Mouse (Mus musculus): ENCODE measurements at regions not wholly inside any gene's neighbourhood (a gene's known extent, or its start where the extent isn't known, plus 50 kb on each side); places are given as distances from the start of the nearest gene placed in this dataset.

GRCm38 (mm10) chr1:63934570-63935280 lies 165.7 kb upstream of the 4933402D24Rik start:
- H3K9ac ChIP-seq (ENCODE audit: control insufficient read depth, low read depth, low read length, poor library complexity, severe bottlenecking), result no peak overlapping the region
- no peaks in the 10 kb centered on the region for H3K36me3 ChIP-seq (ENCODE audit: control insufficient read depth in 1 of 2, insufficient read depth in 2 of 2, low read length in 2 of 2)
- H3K27ac ChIP-seq (ENCODE audit: control insufficient read depth, low read depth, low read length), result no peak overlapping the region
- no peaks in the 10 kb centered on the region for H3K27me3 ChIP-seq (ENCODE audit: control insufficient read depth in 1 of 2, insufficient read depth in 2 of 2, low read length in 2 of 2)
- no peaks in the 10 kb centered on the region for H3K4me1 ChIP-seq (ENCODE audit: control insufficient read depth in 1 of 2, insufficient read depth in 2 of 2, low read length in 2 of 2)
- no peaks in the 10 kb centered on the region for H3K9me3 ChIP-seq (replicated peaks; ENCODE audit: insufficient read depth, low read length)
- H3K79me2 ChIP-seq (ENCODE audit: control insufficient read depth, insufficient read depth, low read length, poor library complexity), result no peaks in the 10 kb centered on the region
- no peak for TF ChIP-seq POLR2AphosphoS5 (IDR thresholded peaks at IDR 0.05; ENCODE audit: borderline replicate concordance, low read depth, low read length)
- no peak for TF ChIP-seq POLR2AphosphoS2 (IDR thresholded peaks at IDR 0.05; ENCODE audit: low read length)
- TF ChIP-seq ZMIZ1 (IDR thresholded peaks at IDR 0.05; ENCODE audit: low read depth, low read length), result no peak
- TF ChIP-seq CTCF (IDR thresholded peaks at IDR 0.05 in 2 of 3, conservative IDR thresholded peaks at IDR 0.05 in 1 of 3; ENCODE audit: control insufficient read depth in 1 of 3, insufficient read depth in 1 of 3, low read depth in 2 of 3, low read length in 3 of 3, poor library complexity in 1 of 3, severe bottlenecking in 1 of 3), result no peak
- no peak for TF ChIP-seq ELF1 (IDR thresholded peaks at IDR 0.05; ENCODE audit: low read depth, low read length)
- no peak for TF ChIP-seq SMC3 (IDR thresholded peaks at IDR 0.05; ENCODE audit: low read depth, low read length)
- no peak for TF ChIP-seq E2F4 (IDR thresholded peaks at IDR 0.05; ENCODE audit: borderline replicate concordance, low read depth, low read length)
- TF ChIP-seq RAD21 (IDR thresholded peaks at IDR 0.05; ENCODE audit: low read depth, low read length), result no peak
- no peak for TF ChIP-seq MAFK (IDR thresholded peaks at IDR 0.05; ENCODE audit: borderline replicate concordance, low read depth, low read length)
- no peak for TF ChIP-seq TBP (IDR thresholded peaks at IDR 0.05; ENCODE audit: low read depth, low read length)
- no peak for TF ChIP-seq CHD1 (IDR thresholded peaks at IDR 0.05; ENCODE audit: low read depth, low read length)
- no peak for TF ChIP-seq MEF2A (IDR thresholded peaks at IDR 0.05; ENCODE audit: extremely low read depth, insufficient replicate concordance, low read depth, low read length, poor library complexity, severe bottlenecking)
- TF ChIP-seq MAZ (IDR thresholded peaks at IDR 0.05; ENCODE audit: low read depth, low read length), result no peak
- no peak for TF ChIP-seq SIN3A (IDR thresholded peaks at IDR 0.05; ENCODE audit: low read length)
- no peak for TF ChIP-seq ETS1 (IDR thresholded peaks at IDR 0.05; ENCODE audit: low read depth, low read length)
- TF ChIP-seq MXI1 (IDR thresholded peaks at IDR 0.05; ENCODE audit: low read depth, low read length), result no peak
- DNase-seq (ENCODE audit: low read depth, low spot score), result no peak
- H3K4me3 ChIP-seq (ENCODE audit: control insufficient read depth in 1 of 2, insufficient read depth in 1 of 2, low read depth in 2 of 2, low read length in 2 of 2), result no peak overlapping the region

GRCm38 (mm10) chr1:63932484-63932883 lies 163.4 kb upstream of the 4933402D24Rik start:
- Histone ChIP-seq H3K9me3 (replicated peaks; ENCODE audit: insufficient read depth, low read length) (no peaks in the 10 kb centered on the region), H3K4me3 (ENCODE audit: control insufficient read depth in 1 of 2, insufficient read depth in 1 of 2, low read depth in 2 of 2, low read length in 2 of 2) (no peak overlapping the region), H3K27me3 (ENCODE audit: control insufficient read depth in 1 of 2, insufficient read depth in 2 of 2, low read length in 2 of 2) (no peaks in the 10 kb centered on the region), H3K36me3 (ENCODE audit: control insufficient read depth in 1 of 2, insufficient read depth in 2 of 2, low read length in 2 of 2) (no peaks in the 10 kb centered on the region), H3K79me2 (ENCODE audit: control insufficient read depth, insufficient read depth, low read length, poor library complexity) (no peaks in the 10 kb centered on the region), H3K4me1 (ENCODE audit: control insufficient read depth in 1 of 2, insufficient read depth in 2 of 2, low read length in 2 of 2) (no peaks in the 10 kb centered on the region), H3K9ac (ENCODE audit: control insufficient read depth, low read depth, low read length, poor library complexity, severe bottlenecking) (no peak overlapping the region), H3K27ac (ENCODE audit: control insufficient read depth, low read depth, low read length) (no peak overlapping the region)
- no peak for TF ChIP-seq MYC (IDR thresholded peaks at IDR 0.05; ENCODE audit: low read depth, low read length)
- TF ChIP-seq ZC3H11A (IDR thresholded peaks at IDR 0.05; ENCODE audit: low read depth, low read length), result no peak
- TF ChIP-seq MYB (IDR thresholded peaks at IDR 0.05; ENCODE audit: low read depth, low read length), result no peak
- no peak for TF ChIP-seq GATA1 (IDR thresholded peaks at IDR 0.05; ENCODE audit: low read depth, low read length)
- TF ChIP-seq POLR2AphosphoS2 (IDR thresholded peaks at IDR 0.05; ENCODE audit: low read length), result no peak
- no peak for TF ChIP-seq ETS1 (IDR thresholded peaks at IDR 0.05; ENCODE audit: low read depth, low read length)
- TF ChIP-seq JUND (IDR thresholded peaks at IDR 0.05; ENCODE audit: low read depth, low read length), result no peak
- TF ChIP-seq NRF1 (IDR thresholded peaks at IDR 0.05; ENCODE audit: insufficient read depth, low read depth, low read length, poor library complexity, severe bottlenecking), result no peak
- no peak for TF ChIP-seq POLR2AphosphoS5 (IDR thresholded peaks at IDR 0.05; ENCODE audit: borderline replicate concordance, low read depth, low read length)
- TF ChIP-seq USF1 (IDR thresholded peaks at IDR 0.05; ENCODE audit: low read depth, low read length), result no peak
- TF ChIP-seq MEF2A (IDR thresholded peaks at IDR 0.05; ENCODE audit: extremely low read depth, insufficient replicate concordance, low read depth, low read length, poor library complexity, severe bottlenecking), result no peak
- TF ChIP-seq UBTF (IDR thresholded peaks at IDR 0.05; ENCODE audit: borderline replicate concordance, insufficient read depth, low read depth, low read length), result no peak
- TF ChIP-seq TBP (IDR thresholded peaks at IDR 0.05; ENCODE audit: low read depth, low read length), result no peak
- TF ChIP-seq CHD2 (IDR thresholded peaks at IDR 0.05; ENCODE audit: low read length), result no peak
- no peak for TF ChIP-seq RAD21 (IDR thresholded peaks at IDR 0.05; ENCODE audit: low read depth, low read length)
- TF ChIP-seq ELF1 (IDR thresholded peaks at IDR 0.05; ENCODE audit: low read depth, low read length), result no peak
- DNase-seq (ENCODE audit: low read depth, low spot score), result no peak
